Mouse (Mus musculus): ENCODE measurements around the gene Ap1s3.

DNA sequence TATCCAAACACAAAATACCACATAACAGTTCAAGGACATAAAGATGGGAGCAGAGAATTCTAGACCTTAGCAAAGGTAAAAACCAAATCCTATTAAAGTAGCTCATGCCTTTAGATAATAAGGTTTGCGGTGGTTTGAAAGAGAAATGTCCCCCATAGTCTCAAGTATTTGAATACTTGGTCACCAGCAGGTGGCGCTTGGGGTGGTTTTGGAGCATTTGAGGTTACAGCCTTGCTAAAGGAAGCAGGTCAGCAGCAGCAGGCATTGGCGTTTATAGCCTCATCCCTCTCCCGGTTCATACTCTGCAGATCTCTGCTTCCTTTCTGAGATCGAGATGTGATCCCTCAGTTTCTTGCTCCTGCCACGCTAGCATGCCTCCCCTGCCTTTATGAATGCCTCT lies 57.3 kb downstream of the Ap1s3 start:
- TF ChIP-seq CTCF (IDR thresholded peaks at IDR 0.05; ENCODE audit: insufficient read depth, low read depth, low read length) (no peak), POLR2A (IDR thresholded peaks at IDR 0.05; ENCODE audit: insufficient read depth, low read depth, low read length) (no peak)
